Mouse (Mus musculus): ENCODE results near the gene Blvrb.
"Not testable (repeated sequence)": the region's sequence is repeated elsewhere in the genome, so short reads cannot be mapped to it uniquely, and the experiment has no call there.

Gene Blvrb

DNA sequence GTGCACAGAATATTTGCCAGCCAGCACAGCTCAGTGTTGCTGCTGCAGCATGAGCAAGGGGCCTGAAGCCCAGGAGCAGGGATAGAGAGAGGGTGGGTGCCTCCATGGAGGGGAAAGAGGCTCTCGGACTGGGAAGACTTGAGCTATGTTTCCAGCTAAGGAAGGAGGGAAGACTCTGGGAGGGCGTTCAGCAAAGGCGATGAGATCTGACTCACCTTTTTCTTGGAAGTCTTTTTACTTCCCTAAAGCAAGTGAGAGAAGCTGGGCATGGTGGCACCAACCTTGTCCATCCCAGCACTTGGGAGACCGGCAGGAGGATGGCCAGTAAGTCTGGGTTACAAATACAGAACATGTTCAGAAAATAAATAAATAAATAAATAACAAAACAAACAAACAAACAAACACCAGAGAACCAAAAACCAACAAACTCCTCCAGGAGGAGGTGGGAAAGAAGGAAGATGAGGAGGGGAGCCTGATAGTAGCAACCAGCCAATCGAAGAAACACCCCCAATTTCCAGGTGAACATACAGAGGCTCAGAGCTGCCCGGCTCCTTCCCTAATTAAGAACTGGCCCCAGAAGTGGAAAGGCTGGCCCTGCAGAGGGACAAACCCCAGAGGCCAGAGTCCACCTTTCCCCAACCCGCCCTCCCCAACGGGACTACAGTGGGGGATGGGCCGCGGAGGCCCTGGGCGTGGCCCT lies 33.3 kb downstream of the Blvrb start:
- DNase-seq (ENCODE audit: low read depth), result no peak

GRCm38 (mm10) chr7:27481627-27481969 lies 33.8 kb downstream of the Blvrb start:
- DNase-seq (ENCODE audit: low read depth), result peak; percentile 77

DNA sequence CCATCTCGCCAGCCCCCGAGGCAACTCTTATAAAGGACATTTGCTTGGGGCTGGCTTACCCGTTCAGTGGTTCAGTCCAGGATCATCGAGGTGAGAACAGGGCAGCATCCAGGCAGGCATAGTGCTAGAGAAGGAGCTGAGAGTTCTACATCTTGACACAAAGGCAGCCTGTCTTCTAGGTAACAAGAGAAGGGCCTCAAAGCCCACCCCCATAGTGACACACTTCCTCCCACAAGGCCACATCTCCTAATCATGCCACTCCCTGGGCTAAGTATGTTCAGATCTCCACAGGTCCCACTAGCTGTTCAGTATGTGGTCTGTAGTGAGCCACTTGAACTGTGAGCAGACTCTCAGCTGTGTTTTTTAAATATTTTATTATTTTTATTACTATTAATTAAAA lies 36.1 kb downstream of the Blvrb start:
- no peak for DNase-seq (ENCODE audit: low read depth)

- no peak for DNase-seq (ENCODE audit: low read depth)
These were observed 38.5 kb downstream of the Blvrb start for GRCm38 (mm10) chr7:27486102-27486769.

DNA sequence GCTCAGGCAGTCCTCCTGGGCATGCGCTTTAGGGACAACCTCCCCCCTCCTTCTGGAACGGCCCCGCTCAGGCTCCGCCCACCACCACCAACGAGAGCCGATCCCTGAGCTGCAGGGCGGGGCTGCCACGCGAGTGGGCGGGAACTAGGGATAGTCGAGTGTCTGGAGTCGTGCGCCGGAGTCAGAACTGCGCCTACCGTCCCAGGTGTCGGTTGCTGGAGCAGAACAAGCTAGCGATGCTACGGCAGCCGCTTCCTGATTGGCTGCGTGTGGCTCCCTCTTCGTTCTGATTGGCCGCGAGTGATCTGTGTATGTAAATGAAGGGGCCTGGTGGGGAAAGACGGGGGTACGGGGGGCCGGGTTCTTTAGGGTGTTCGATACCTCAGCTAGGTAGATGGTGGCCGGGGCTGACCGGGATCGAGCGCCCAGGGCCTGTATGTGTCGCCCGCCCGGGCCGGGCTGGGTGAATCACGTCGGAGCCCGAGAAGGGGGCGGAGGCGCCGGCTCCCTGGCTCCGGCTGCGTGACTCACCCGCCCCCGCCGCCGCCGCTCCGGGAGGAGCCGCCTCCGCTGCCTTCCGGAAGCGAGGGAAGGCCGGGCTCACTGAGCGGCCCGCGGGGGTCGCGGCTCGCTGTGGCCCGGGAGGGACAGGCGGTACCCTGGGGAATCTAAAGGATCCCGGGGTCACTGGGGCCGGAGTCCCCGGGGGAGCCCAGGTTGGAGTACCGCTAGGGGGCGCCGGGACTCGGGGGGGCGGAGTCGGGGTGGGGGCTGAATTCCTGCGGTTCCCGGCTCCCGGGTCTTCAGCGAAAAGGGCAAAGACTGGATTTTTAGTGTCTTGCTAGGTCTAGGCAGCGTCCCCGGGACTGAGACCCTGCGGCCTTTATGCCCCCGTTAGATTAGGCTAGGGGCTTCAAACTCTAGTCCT lies 39.3 kb downstream of the Blvrb start, which contains the start of gene Sertad1:
Gene Sertad1 (plus strand): TSS at position 141 of the 928 bp plus-strand sequence.
- DNase-seq (ENCODE audit: low read depth), result peak; percentile 100

DNA sequence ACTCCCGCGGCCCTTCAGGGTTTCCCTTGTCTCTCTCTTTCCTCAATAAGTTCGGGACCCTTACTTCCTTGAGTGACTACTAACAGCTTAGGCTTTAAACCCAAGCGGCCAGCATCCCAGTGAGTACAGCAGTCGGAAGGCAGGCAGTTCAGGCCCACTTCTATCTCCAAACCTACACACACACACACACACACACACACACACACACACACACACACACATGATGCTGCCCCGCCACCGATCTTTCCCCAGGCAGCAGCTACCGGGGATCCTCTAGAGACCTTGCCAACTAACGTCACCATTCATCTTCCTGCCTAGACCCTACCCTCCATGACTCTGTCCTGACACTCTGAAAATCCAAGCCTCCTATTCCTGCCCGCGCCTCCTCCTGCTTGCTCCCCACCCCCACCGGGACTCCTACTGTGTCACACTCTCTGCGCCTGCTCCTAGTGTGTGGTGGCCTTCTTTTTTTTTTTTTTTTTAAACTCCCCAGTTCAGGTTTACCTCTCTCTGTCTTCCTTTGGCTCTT lies 40.0 kb downstream of the Blvrb start:
- peak; percentile 72 for DNase-seq (ENCODE audit: low read depth)

DNA sequence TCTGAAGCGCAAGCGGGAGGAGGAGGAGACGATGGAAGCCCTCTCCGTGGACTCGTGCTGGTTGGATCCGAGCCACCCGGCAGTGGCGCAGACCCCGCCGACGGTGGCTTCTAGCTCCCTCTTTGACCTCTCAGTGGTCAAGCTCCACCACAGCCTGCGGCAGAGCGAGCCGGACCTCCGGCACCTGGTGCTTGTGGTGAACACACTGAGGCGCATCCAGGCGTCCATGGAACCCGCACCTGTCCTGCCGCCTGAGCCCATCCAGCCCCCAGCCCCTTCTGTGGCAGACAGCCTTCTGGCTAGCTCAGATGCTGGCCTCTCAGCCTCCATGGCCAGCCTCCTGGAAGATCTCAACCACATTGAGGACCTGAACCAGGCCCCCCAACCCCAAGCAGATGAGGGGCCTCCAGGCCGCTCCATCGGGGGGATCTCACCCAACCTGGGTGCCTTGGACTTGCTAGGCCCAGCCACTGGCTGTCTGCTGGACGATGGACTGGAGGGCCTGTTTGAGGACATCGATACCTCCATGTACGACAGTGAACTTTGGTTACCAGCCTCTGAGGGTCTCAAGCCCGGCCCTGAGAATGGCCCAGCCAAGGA lies 41.6 kb downstream of the Blvrb start:
- peak; percentile 33 for DNase-seq (ENCODE audit: low read depth)

GRCm38 (mm10) chr7:27490227-27490542 lies 42.4 kb downstream of the Blvrb start:
- DNase-seq (ENCODE audit: low read depth), result no peak

- peak; percentile 92 for DNase-seq (ENCODE audit: low read depth)
These were observed 43.0 kb downstream of the Blvrb start for GRCm38 (mm10) chr7:27490543-27491329.

DNA sequence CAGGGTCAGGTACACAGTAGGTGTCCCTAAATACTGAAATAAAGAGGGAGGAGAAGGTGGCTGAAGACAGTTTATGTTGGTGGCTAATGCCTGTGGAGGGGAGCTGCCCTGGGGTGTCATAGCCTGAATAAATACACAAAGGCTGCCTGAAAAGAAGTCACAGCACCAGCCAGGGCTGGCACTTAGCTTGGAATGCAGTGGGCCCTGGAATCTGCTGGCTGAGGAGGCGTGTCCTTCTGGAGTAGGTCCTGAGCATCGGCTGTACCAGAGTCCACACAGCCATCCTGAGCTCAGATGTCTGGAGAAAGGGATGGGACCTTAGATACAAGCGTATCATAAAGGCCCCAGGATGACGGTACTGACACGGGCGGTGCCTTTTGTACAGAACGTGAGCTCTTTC lies 44.1 kb downstream of the Blvrb start:
- DNase-seq (ENCODE audit: low read depth), result peak; percentile 16

DNA sequence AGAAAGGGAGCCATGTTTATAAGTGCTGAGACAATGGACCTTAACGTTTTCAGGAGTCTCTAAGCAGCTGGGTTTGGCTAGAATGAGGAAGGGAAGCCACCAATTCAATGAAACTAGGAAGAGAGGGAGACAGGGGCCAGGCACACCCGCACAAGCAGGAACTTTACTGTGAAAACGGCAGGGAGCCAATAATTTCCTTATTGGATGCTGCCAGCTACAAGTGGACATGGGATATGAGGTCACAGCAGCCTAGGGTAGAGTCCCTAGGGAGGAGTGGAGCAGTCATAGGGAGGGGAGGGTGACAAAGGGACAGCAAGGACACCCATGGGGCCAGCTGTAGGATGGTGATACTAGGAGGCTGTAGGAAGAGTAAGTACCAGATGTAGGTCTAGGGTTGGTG lies 45.2 kb downstream of the Blvrb start:
- no peak for DNase-seq (ENCODE audit: low read depth)

DNA sequence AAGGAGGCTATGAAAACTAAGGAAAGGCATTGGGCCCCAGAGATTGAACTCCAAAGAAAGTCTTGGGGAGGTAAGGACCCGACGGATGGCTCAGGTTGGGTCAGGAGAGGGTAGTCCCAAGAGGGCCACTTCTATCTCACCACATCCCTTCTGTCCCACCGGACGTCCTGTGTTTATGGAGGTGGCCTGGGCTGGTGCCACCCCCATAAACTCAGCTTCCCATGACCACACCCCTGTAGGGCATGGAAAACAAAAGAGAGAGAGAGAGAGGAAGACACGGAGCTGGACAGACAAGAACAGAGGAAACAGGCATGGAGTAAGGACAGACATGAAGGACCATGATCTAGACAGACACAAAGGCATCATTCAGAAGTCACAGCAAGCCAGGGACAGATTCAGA lies 45.7 kb downstream of the Blvrb start:
- no peak for DNase-seq (ENCODE audit: low read depth)

DNA sequence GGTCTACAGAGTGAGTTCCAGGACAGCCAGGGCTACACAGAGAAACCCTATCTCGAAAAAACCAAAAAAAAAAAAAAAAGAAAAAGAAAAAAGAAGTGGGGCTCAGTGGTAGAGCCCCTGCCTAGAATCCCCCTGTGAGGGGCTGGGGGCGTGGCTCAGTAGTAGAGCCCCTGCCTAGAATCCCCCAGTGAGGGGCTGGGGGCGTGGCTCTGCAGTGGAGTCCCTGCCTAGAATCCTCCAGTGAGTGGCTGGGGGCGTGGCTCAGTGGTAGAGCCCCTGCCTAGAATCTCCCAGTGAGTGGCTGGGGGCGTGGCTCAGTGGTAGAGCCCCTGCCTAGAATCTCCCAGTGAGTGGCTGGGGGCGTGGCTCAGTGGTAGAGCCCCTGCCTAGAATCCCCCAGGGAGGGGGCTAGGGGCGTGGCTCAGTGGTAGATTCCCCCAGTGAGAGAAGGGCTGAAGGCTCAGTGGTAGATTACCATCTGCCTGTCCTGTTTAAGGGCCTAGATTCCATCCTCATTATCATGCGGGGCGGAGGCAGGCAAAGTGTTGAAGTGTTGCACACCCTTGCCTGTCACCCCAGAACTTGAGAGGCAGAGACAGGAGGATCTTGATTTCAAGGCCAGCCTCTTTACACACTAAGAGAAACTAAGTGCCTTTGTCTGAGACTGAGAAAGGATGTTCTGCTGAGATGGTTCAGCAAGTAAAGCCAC lies 47.0 kb downstream of the Blvrb start:
- DNase-seq (ENCODE audit: low read depth), result not testable (repeated sequence)

DNA sequence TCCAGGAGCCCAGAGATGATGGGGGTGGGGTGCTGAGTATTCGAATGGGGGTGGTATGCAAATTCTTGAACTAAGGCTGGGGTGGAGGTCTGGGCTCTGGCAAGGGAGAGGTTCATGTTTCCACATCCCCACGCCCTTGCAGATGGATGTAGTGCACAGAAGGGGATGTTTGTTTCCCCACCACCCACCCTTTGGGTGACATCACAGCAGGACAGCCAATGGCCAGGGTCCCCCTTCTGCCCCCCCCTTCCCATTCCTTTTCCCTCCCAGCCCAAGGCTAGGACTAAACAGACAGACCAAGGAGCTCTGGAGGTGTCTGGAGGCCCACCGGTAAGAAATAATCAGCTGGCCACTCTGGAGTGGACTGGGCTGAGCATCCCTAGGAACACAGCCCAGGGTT lies 51.3 kb downstream of the Blvrb start, which contains the start of gene Prx:
Gene Prx (plus strand): TSS at position 289 of the 400 bp plus-strand sequence.
- DNase-seq (ENCODE audit: low read depth), result no peak

- DNase-seq (ENCODE audit: low read depth), result no peak
These were observed 53.8 kb downstream of the Blvrb start for GRCm38 (mm10) chr7:27501620-27502019.

- no peak for DNase-seq (ENCODE audit: low read depth)
These were observed 59.1 kb downstream of the Blvrb start for GRCm38 (mm10) chr7:27506765-27507370.

DNA sequence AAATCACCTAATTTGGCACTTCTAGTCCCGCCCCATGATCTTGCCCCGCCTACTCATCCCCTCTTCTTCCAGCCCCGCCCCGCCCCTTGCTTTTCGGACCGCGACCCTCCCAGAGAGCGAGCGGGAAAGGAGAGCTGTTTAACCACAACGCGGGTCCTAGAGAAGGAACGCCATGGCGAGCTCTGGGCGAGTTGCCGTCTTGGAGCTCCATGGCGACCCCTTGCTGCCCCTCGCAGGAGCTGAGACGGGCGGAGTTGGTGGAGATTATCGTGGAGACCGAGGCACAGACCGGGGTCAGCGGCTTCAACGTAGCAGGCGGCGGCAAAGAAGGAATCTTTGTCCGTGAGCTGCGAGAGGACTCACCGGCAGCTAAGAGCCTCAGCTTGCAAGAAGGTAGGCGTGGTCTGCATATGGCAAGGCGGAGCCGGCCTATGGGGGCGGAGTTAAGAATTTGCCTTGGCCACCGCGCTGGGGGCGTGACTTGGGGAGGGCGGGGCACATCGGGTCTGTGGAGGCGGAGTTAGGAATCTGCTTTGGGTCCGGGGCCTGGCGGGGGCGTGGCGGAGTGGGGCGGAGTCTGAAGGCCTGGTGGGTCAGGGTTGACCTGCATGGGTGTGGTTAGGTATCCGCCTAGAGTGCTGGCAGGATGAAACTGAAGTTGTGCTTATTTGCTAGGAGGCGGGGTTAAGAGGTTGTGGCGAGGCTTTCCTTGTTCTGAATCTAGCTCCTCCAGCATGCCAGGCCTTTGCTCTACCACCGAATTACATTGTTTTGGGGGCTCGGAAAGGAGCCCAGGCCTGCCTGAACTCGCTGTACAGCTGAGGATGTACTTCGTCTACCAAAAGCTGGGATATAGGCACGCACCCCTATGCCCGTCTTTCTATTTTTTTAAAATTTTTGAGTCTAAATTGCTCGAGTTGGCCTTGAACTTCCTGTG lies 60.2 kb downstream of the Blvrb start:
- peak; percentile 98 for DNase-seq (ENCODE audit: low read depth)

GRCm38 (mm10) chr7:27508648-27509005 lies 60.8 kb downstream of the Blvrb start:
- peak; percentile 85 for DNase-seq (ENCODE audit: low read depth)

GRCm38 (mm10) chr7:27510809-27511208 lies 63.0 kb downstream of the Blvrb start:
- DNase-seq (ENCODE audit: low read depth), result no peak
